In genomic region chr10:67778341-67778740, GRCm38 (mm10) we compare ENCODE assay signal across 21 mouse cellular contexts.
A peak's percentile ranks its signal among the peaks of the same experiment; 100 is the strongest.
DNase-seq lines count a peak whose midpoint lies in the region; ATAC-seq and TF ChIP-seq lines count a peak whose summit lies in the region.
"Had no signal": no experiment of that assay in that cellular context is flagged by ENCODE, and none has a peak within 500 bp of the region (broad histone marks: within the 10 kb centered on the region; RNA-seq: fewer than 3 reads in every experiment).

No protein-coding gene starts in this region.

- H3K4me1 ChIP-seq in heart, embryonic 12.5 days (replicated peaks), result no peaks in the 10 kb centered on the region
- H3K4me1 ChIP-seq: heart, embryonic 13.5 days; hindbrain, embryonic 12.5 days; limb, embryonic 12.5 days; liver, embryonic 12.5 days; megakaryocyte, embryonic 14.5 days had no signal

- peak; percentile 39 to 42 for DNase-seq in heart, adult 18-20 months
- DNase-seq in kidney, adult 9 months, result peak; percentile 42
- no peak for DNase-seq in kidney, adult 8-10 months
- peak; percentile 26 for DNase-seq in heart, postnatal 4 days
- DNase-seq in testis, postnatal 10 days (ENCODE audit: low spot score), result no peak
- DNase-seq: adrenal gland, postnatal 36 days; cerebellum, adult 2 months; midbrain, embryonic 14.5 days; right cerebral cortex, postnatal 25 days; thymus, adult 18-20 months; thymus, postnatal 4 days had no signal

- H3K27me3 ChIP-seq in heart, embryonic 12.5 days (replicated peaks), result no peaks in the 10 kb centered on the region
- no peaks in the 10 kb centered on the region for H3K27me3 ChIP-seq in myocyte (ENCODE audit: control insufficient read depth, insufficient read depth, insufficient read length)
- H3K27me3 ChIP-seq: CH12.LX; heart, embryonic 13.5 days; hindbrain, embryonic 12.5 days; limb, embryonic 12.5 days; liver, embryonic 12.5 days; megakaryocyte, embryonic 14.5 days had no signal

- no peak overlapping the region for H3K4me3 ChIP-seq in heart, embryonic 12.5 days
- H3K4me3 ChIP-seq in myocyte, result no peak overlapping the region
- H3K4me3 ChIP-seq: heart, embryonic 13.5 days; hindbrain, embryonic 12.5 days; limb, embryonic 12.5 days; liver, embryonic 12.5 days; megakaryocyte, embryonic 14.5 days had no signal

- no peaks in the 10 kb centered on the region for H3K36me3 ChIP-seq in heart, embryonic 12.5 days
- no peaks in the 10 kb centered on the region for H3K36me3 ChIP-seq in myocyte (ENCODE audit: control insufficient read depth, insufficient read depth)
- H3K36me3 ChIP-seq: heart, embryonic 13.5 days; hindbrain, embryonic 12.5 days; limb, embryonic 12.5 days; liver, embryonic 12.5 days had no signal

- TF ChIP-seq POLR2A in myocyte (IDR thresholded peaks at IDR 0.05; ENCODE audit: insufficient read length, low read depth), result no peak

- no peak overlapping the region for H3K9ac ChIP-seq in heart, embryonic 12.5 days
- H3K9ac ChIP-seq: heart, embryonic 13.5 days; hindbrain, embryonic 12.5 days; limb, embryonic 12.5 days; liver, embryonic 12.5 days had no signal

- no peak for ATAC-seq in heart, embryonic 12.5 days (ENCODE audit: insufficient number of reproducible peaks, low FRiP score)
- ATAC-seq: inflammation-experienced regulatory T-cells, adult 6 months; liver, embryonic 12.5 days; lung, postnatal 0 days had no signal

- no peaks in the 10 kb centered on the region for H3K9me3 ChIP-seq in heart, embryonic 12.5 days (replicated peaks)
- H3K9me3 ChIP-seq: heart, embryonic 13.5 days; hindbrain, embryonic 12.5 days; limb, embryonic 12.5 days; liver, embryonic 12.5 days had no signal

- H3K79me2 ChIP-seq in myocyte (ENCODE audit: control insufficient read depth, insufficient read depth), result no peaks in the 10 kb centered on the region

- WGBS in heart, embryonic 12.5 days, result 58% methylated on average over 10 of the region's 10 CpGs

- no peak overlapping the region for H3K4me2 ChIP-seq in heart, embryonic 12.5 days
- peak overlapping the region; percentile 13 for H3K4me2 ChIP-seq in myocyte (ENCODE audit: low read depth)
- H3K4me2 ChIP-seq: heart, embryonic 13.5 days; hindbrain, embryonic 12.5 days; limb, embryonic 12.5 days; liver, embryonic 12.5 days had no signal

- H3ac ChIP-seq in myocyte (ENCODE audit: control insufficient read depth, insufficient read length), result no peak overlapping the region

- no peak overlapping the region for H3K27ac ChIP-seq in heart, embryonic 12.5 days (ENCODE audit: poor library complexity, severe bottlenecking)
- H3K27ac ChIP-seq: heart, embryonic 13.5 days; hindbrain, embryonic 12.5 days; limb, embryonic 12.5 days; liver, embryonic 12.5 days had no signal

TF ChIP-seq in myocyte, 11 proteins besides CTCF, POLR2A, EP300 and RAD21:
- TF ChIP-seq TCF3 (IDR thresholded peaks at IDR 0.05; ENCODE audit: insufficient read length, low read depth) (no peak), CEBPB (IDR thresholded peaks at IDR 0.05; ENCODE audit: insufficient read depth, poor library complexity, severe bottlenecking) (0 out of 2 replicates have a peak, but pooled peaks have one; percentile 7)

Comparison
In these comparisons a context has a peak if more than half of its experiments do, and no peak if none do; other contexts are left out.
1. DNase-seq: peak in heart, adult 18-20 months (2 of 2), kidney, adult 9 months (single experiment) and heart, postnatal 4 days (single experiment); none in kidney, adult 8-10 months (0 of 2) and testis, postnatal 10 days (single experiment).